Mouse (Mus musculus): ENCODE results near the gene Katnal1. TPM values are rescaled to one million over a fixed set of nuclear protein-coding genes. Genes with fewer than 3 reads are reported as not detected.

The Katnal1 gene
- polyA plus RNA-seq, 1 experiment from 2014 or later: 32.0 TPM

- Histone ChIP-seq H3K36me3 (no peaks in the 10 kb centered on the region), H3K4me3 (no peak overlapping the region), H3K27ac (replicated peaks) (peak overlapping the region; percentile 66), H3K27me3 (no peaks in the 10 kb centered on the region), H3K9ac (no peak overlapping the region), H3K4me1 (replicated peaks) (peaks cover 38% of the 10 kb centered on the region), H3K4me2 (no peak overlapping the region), H3K9me3 (no peaks in the 10 kb centered on the region)
- WGBS: 23% methylated on average over 13 of the region's 13 CpGs
- peak; percentile 68 for ATAC-seq (ENCODE audit: low read depth)
Observed at GRCm38 (mm10) chr5:148965691-148966333, 36.7 kb upstream of the Katnal1 start.

DNA sequence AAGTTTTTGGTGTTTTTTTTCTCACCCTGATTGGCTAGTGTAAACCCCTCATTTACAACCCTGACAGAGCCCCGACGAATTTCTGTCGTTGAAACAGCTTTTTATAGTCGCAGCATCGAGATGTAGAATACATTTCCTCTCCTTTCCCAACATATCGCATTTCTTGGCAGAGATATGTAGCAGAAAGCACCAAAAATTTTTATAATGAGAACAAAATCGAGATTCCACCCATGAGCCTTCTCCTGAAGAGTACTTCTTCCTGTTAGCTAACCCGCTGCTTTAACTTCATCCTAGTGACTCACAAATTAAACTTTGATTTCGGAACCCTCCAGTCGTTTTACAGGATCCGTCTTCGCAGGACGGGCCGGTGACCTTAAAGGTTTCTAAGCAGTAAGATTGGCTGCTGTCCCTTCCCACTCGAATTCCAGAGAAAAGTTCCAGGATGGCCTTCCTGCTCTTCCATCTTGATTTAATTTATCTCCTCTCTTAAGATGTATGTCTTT, 36.0 kb upstream of the Katnal1 start:
- Histone ChIP-seq H3K4me2 (no peak overlapping the region), H3K36me3 (no peaks in the 10 kb centered on the region), H3K9ac (no peak overlapping the region), H3K4me3 (no peak overlapping the region), H3K27me3 (no peaks in the 10 kb centered on the region), H3K4me1 (replicated peaks) (peaks cover 40% of the 10 kb centered on the region), H3K9me3 (no peaks in the 10 kb centered on the region), H3K27ac (replicated peaks) (peak overlapping the region; percentile 66)
- no peak for ATAC-seq (ENCODE audit: low read depth)
- 80% methylated on average over 15 of the region's 15 CpGs for WGBS

DNA sequence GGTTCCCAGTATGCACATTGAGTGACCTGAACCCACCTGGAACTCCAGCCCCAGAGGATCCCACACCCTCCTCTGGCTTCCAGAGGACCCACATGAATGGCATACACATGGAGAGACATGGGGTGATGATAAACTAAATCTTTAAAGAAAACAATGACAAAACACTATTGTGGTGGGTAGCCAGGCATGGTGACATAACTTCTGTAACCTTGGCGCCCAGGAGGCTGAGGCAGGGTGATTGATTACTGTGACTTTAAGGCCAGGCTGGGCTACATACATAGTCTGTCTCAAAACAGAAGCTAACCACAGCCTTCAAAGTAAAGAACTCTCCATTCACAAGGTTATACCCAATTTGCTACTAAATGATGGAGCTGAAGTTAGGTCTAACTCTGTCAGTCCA, 35.1 kb upstream of the Katnal1 start:
- Histone ChIP-seq H3K9me3 (no peaks in the 10 kb centered on the region), H3K9ac (no peak overlapping the region), H3K4me1 (replicated peaks) (peaks cover 44% of the 10 kb centered on the region), H3K36me3 (no peaks in the 10 kb centered on the region), H3K27ac (replicated peaks) (no peak overlapping the region), H3K4me2 (no peak overlapping the region), H3K27me3 (no peaks in the 10 kb centered on the region), H3K4me3 (no peak overlapping the region)
- 70% methylated on average over 1 of the region's 1 CpGs for WGBS
- no peak for ATAC-seq (ENCODE audit: low read depth)

DNA sequence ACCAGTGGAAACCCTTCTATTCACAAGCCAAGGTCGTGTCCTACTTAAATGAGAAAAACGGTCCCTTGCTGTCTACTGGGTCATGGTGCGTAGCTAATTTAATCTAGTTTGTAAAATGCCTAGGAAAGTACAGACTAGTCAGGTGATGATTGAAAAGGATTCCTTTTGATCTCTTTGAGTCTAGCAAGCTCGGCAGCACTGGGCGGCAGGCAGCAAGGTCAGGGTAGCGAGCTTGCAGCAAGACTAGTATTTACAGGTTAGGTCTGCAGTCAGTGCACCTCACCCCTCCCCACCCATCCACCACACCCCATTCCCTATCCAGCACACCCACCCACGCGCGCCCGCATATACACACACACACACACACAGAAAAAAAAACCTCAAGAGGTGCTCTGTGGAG, 31.1 kb upstream of the Katnal1 start:
- Histone ChIP-seq H3K9ac (no peak overlapping the region), H3K27me3 (0 out of 2 replicates have a peak, but pooled peaks cover 6% of the 10 kb centered on the region), H3K36me3 (no peaks in the 10 kb centered on the region), H3K27ac (replicated peaks) (no peak overlapping the region), H3K4me3 (no peak overlapping the region), H3K9me3 (no peaks in the 10 kb centered on the region), H3K4me1 (replicated peaks) (peaks cover 26% of the 10 kb centered on the region), H3K4me2 (peak overlapping the region; percentile 81; the same call in 1 of the 2 replicates)
- 63% methylated on average over 10 of the region's 10 CpGs for WGBS
- ATAC-seq (ENCODE audit: low read depth): no peak

GRCm38 (mm10) chr5:148959068-148959990, 30.2 kb upstream of the Katnal1 start:
- under 1% methylated on average over 39 of the region's 39 CpGs for WGBS
- H3K27me3 ChIP-seq: 0 out of 2 replicates have a peak, but pooled peaks cover 6% of the 10 kb centered on the region
- peak; percentile 67 for ATAC-seq (ENCODE audit: low read depth)

GRCm38 (mm10) chr5:148958355-148958754, 29.2 kb upstream of the Katnal1 start:
- Histone ChIP-seq H3K9ac (no peak overlapping the region), H3K4me3 (no peak overlapping the region), H3K36me3 (no peaks in the 10 kb centered on the region), H3K27me3 (0 out of 2 replicates have a peak, but pooled peaks cover 6% of the 10 kb centered on the region), H3K9me3 (no peaks in the 10 kb centered on the region), H3K4me1 (replicated peaks) (peaks cover 17% of the 10 kb centered on the region), H3K4me2 (peak overlapping the region; percentile 81; the same call in 1 of the 2 replicates), H3K27ac (replicated peaks) (no peak overlapping the region)
- 41% methylated on average over 9 of the region's 9 CpGs for WGBS
- no peak for ATAC-seq (ENCODE audit: low read depth)

More at GRCm38 (mm10) chr5:148959068-148959990, 30.2 kb upstream of the Katnal1 start:
- no peak overlapping the region for H3K27ac ChIP-seq (replicated peaks)
- H3K9me3 ChIP-seq: no peaks in the 10 kb centered on the region
- no peaks in the 10 kb centered on the region for H3K36me3 ChIP-seq
- peaks cover 17% of the 10 kb centered on the region for H3K4me1 ChIP-seq (replicated peaks)
- H3K4me2 ChIP-seq: peak overlapping the region; percentile 81
- H3K9ac ChIP-seq: peak overlapping the region; percentile 66
- H3K4me3 ChIP-seq: peak overlapping the region; percentile 39

DNA sequence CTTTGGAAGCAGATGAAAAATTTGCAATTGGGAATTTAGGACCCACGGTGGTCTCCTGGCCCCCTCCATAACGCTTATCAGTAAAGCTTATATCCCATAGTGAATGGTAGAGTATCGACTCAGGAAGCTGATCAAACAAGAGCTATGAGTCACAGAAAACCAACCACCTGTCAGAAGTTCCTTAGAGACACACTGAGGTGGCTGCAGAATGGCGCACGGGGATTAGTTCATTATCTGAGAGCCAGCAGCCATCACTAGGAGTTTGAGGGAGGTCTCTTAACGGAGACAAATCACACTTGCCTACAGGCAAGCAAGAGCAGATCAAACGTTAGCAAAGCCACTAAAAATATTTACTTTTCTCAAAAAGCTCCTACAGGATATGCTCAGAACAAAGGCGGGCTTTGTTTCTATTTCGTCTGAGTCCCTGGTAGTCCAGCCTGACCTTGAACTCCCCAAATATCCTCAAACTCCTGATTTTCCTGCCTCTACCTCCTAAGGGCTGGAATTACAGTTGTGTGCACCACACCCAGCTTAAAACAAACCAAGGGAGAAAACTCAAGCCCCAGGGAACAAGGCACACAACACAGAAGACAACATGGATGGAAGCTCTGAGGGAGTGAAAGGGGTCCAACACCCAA, 27.9 kb upstream of the Katnal1 start:
- Histone ChIP-seq H3K4me3 (no peak overlapping the region), H3K4me1 (replicated peaks) (peaks cover 17% of the 10 kb centered on the region), H3K9ac (no peak overlapping the region), H3K4me2 (no peak overlapping the region), H3K9me3 (no peaks in the 10 kb centered on the region), H3K27me3 (0 out of 2 replicates have a peak, but pooled peaks cover 6% of the 10 kb centered on the region), H3K36me3 (no peaks in the 10 kb centered on the region), H3K27ac (replicated peaks) (no peak overlapping the region)
- no peak for ATAC-seq (ENCODE audit: low read depth)
- WGBS: 60% methylated on average over 9 of the region's 9 CpGs

GRCm38 (mm10) chr5:148956091-148956490, 27.0 kb upstream of the Katnal1 start:
- H3K4me3 ChIP-seq: no peak overlapping the region
- no peak for ATAC-seq (ENCODE audit: low read depth)
- H3K27ac ChIP-seq (replicated peaks): no peak overlapping the region
- no peaks in the 10 kb centered on the region for H3K36me3 ChIP-seq
- H3K27me3 ChIP-seq: 0 out of 2 replicates have a peak, but pooled peaks cover 6% of the 10 kb centered on the region
- no peak overlapping the region for H3K9ac ChIP-seq
- H3K9me3 ChIP-seq: no peaks in the 10 kb centered on the region
- 75% methylated on average over 9 of the region's 9 CpGs for WGBS
- no peak overlapping the region for H3K4me2 ChIP-seq
- peaks cover 17% of the 10 kb centered on the region for H3K4me1 ChIP-seq (replicated peaks)

GRCm38 (mm10) chr5:148955575-148955974, 26.5 kb upstream of the Katnal1 start:
- H3K4me2 ChIP-seq: no peak overlapping the region
- H3K4me1 ChIP-seq (replicated peaks): peaks cover 17% of the 10 kb centered on the region
- H3K27me3 ChIP-seq: 0 out of 2 replicates have a peak, but pooled peaks cover 6% of the 10 kb centered on the region
- no peak for ATAC-seq (ENCODE audit: low read depth)
- no peak overlapping the region for H3K4me3 ChIP-seq
- H3K36me3 ChIP-seq: no peaks in the 10 kb centered on the region
- H3K9ac ChIP-seq: no peak overlapping the region
- H3K9me3 ChIP-seq: no peaks in the 10 kb centered on the region
- no peak overlapping the region for H3K27ac ChIP-seq (replicated peaks)
- WGBS: 91% methylated on average over 6 of the region's 6 CpGs

GRCm38 (mm10) chr5:148954314-148955060, 25.4 kb upstream of the Katnal1 start:
- 0 out of 2 replicates have a peak, but pooled peaks cover 6% of the 10 kb centered on the region for H3K27me3 ChIP-seq
- no peaks in the 10 kb centered on the region for H3K9me3 ChIP-seq
- no peak for ATAC-seq (ENCODE audit: low read depth)
- no peak overlapping the region for H3K9ac ChIP-seq
- no peak overlapping the region for H3K4me3 ChIP-seq
- no peaks in the 10 kb centered on the region for H3K36me3 ChIP-seq
- peaks cover 8% of the 10 kb centered on the region for H3K4me1 ChIP-seq (replicated peaks)
- WGBS: 71% methylated on average over 22 of the region's 22 CpGs
- no peak overlapping the region for H3K4me2 ChIP-seq
- no peak overlapping the region for H3K27ac ChIP-seq (replicated peaks)

GRCm38 (mm10) chr5:148953098-148953497, 24.0 kb upstream of the Katnal1 start:
- 72% methylated on average over 5 of the region's 5 CpGs for WGBS
- Histone ChIP-seq H3K4me1 (replicated peaks) (no peaks in the 10 kb centered on the region), H3K27me3 (0 out of 2 replicates have a peak, but pooled peaks cover 2% of the 10 kb centered on the region), H3K36me3 (no peaks in the 10 kb centered on the region), H3K9ac (no peak overlapping the region), H3K4me3 (no peak overlapping the region), H3K4me2 (no peak overlapping the region), H3K27ac (replicated peaks) (no peak overlapping the region), H3K9me3 (no peaks in the 10 kb centered on the region)
- no peak for ATAC-seq (ENCODE audit: low read depth)

Data from neural tube, embryonic 13.5 days (tissue).